Mouse (Mus musculus): ENCODE measurements at regions not wholly inside any gene's neighbourhood (a gene's known extent, or its start where the extent isn't known, plus 50 kb on each side); places are given as distances from the start of the nearest gene placed in this dataset.
"Not testable (repeated sequence)": the region's sequence is repeated elsewhere in the genome, so short reads cannot be mapped to it uniquely, and the experiment has no call there.

DNA sequence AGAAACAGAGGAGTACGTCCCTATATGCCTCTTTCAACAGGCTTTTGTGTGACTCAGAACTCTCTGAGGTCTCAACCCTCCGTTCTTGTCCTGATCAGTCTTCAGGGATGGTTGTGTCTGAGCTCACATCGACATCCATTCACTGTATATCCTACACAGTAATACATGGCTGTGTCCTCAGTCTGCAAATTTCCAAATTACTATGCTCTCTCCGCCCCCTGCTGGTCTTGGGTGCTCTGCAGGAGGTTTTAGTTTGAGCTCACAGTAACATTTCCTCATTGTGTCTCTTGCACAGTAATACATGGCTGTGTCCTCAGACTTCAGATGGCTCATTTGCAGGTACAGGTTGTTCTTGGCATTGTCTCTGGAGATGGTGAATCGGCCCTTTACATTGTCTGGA, 53.5 kb downstream of the Adam6a start:
- not testable (repeated sequence) for H3K27ac ChIP-seq (ENCODE audit: insufficient read depth, low read length); H3K36me3 ChIP-seq (ENCODE audit: control insufficient read depth, insufficient read depth, low read length); H3K4me3 ChIP-seq (ENCODE audit: extremely low read depth, insufficient read depth, insufficient read length); H3K27me3 ChIP-seq (ENCODE audit: control insufficient read depth, insufficient read depth, low read length); H3K4me1 ChIP-seq (ENCODE audit: control insufficient read depth, insufficient read depth, insufficient read length); DNase-seq (ENCODE audit: low read depth in 1 of 2, low spot score in 2 of 2)
- WGBS, result 63% methylated on average over 5 of the region's 5 CpGs

DNA sequence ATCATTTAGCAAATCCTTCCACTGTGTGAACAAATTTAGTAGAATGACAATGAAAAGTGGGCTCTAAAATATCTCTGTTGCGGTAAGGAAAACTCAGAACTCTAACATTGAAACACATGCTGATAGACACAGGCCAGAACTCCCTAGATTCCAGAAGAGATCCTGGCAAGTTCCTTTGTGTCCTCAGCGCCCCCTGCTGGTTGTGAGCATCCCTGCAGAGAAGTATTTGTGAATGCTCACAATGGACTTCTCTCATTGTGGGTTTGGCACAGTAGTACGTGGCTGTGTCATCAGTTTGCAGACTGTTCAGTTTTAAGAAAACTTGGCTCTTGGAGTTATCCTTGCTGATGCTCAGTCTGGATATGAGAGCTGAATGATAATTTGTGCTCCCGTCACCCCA, 67.2 kb downstream of the Adam6a start:
- no peak overlapping the region for H3K27ac ChIP-seq (ENCODE audit: insufficient read depth, low read length)
- TF ChIP-seq POLR2A (IDR thresholded peaks at IDR 0.05; ENCODE audit: low read depth, low read length) (no peak), CTCF (IDR thresholded peaks at IDR 0.05; ENCODE audit: extremely low read depth, insufficient read depth, insufficient read length, insufficient replicate concordance) (no peak; the same call in 1 of the 2 replicates)
- WGBS, result 39% methylated on average over 4 of the region's 4 CpGs

DNA sequence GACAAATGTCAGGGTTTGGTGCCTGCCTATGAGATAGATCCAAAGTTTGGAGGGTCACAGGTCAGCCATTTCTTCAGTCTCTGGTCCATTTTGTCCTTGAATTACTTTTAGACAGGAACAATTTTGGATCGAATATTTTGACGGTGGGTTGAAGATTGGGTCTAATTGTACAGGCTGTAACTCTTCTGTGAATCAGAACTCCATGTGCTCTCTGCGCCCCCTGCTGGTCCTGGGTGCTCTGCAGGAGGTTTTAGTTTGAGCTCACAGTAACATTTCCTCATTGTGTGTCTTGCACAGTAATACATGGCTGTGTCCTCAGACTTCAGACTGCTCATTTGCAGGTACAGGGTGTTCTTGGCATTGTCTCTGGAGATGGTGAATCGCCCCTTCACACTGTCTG, 81.5 kb downstream of the Adam6a start:
- WGBS, result 16% methylated on average over 4 of the region's 4 CpGs
- not testable (repeated sequence) for H3K4me1 ChIP-seq (ENCODE audit: control insufficient read depth, insufficient read depth, insufficient read length); H3K27me3 ChIP-seq (ENCODE audit: control insufficient read depth, insufficient read depth, low read length); DNase-seq (ENCODE audit: low read depth in 1 of 2, low spot score in 2 of 2); H3K4me3 ChIP-seq (ENCODE audit: extremely low read depth, insufficient read depth, insufficient read length); H3K36me3 ChIP-seq (ENCODE audit: control insufficient read depth, insufficient read depth, low read length); H3K27ac ChIP-seq (ENCODE audit: insufficient read depth, low read length)

More for the DNA sequence above, 67.2 kb downstream of the Adam6a start:
- no peaks in the 10 kb centered on the region for H3K27me3 ChIP-seq (ENCODE audit: control insufficient read depth, insufficient read depth, low read length)
- H3K4me3 ChIP-seq (ENCODE audit: extremely low read depth, insufficient read depth, insufficient read length), result no peak overlapping the region
- no peaks in the 10 kb centered on the region for H3K36me3 ChIP-seq (ENCODE audit: control insufficient read depth, insufficient read depth, low read length)
- H3K4me1 ChIP-seq (ENCODE audit: control insufficient read depth, insufficient read depth, insufficient read length), result no peaks in the 10 kb centered on the region
- DNase-seq (ENCODE audit: low read depth in 1 of 2, low spot score in 2 of 2), result peak in 1 of 2 experiments; percentile 4

DNA sequence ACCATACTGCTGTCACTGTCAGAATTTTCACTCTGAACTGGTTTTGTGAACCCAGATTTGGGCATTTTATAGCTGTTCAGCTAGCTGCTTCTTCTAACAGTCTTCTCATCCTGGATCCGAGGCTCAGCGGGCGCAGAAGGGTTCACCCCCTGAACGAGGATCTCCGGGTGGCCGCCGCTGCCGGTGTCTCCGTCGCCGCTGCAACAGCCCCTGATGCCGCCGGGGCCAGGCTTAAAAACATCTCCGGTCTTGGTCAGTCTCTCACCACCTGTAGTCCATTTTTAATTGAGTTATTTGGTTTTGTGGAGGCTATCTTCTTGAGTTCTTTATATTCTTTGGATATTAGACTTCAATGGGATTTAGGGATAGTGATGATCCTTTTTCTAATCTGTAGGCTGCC, 87.1 kb downstream of the Adam6a start:
- DNase-seq (ENCODE audit: low read depth in 1 of 2, low spot score in 2 of 2); H3K36me3 ChIP-seq (ENCODE audit: control insufficient read depth, insufficient read depth, low read length); H3K27me3 ChIP-seq (ENCODE audit: control insufficient read depth, insufficient read depth, low read length); H3K4me1 ChIP-seq (ENCODE audit: control insufficient read depth, insufficient read depth, insufficient read length); H3K4me3 ChIP-seq (ENCODE audit: extremely low read depth, insufficient read depth, insufficient read length); H3K27ac ChIP-seq (ENCODE audit: insufficient read depth, low read length): not testable (repeated sequence)
- WGBS, result 81% methylated on average over 10 of the region's 14 CpGs
